Mouse (Mus musculus) urinary bladder, postnatal 10 days (tissue): ENCODE data around the gene Muc1.

Experiments
- DNase-seq: peaks from one replicate; pipeline ENCODE4 v3.0.0; 2022; ENCODE audit warnings: low spot score

Gene Muc1

DNA sequence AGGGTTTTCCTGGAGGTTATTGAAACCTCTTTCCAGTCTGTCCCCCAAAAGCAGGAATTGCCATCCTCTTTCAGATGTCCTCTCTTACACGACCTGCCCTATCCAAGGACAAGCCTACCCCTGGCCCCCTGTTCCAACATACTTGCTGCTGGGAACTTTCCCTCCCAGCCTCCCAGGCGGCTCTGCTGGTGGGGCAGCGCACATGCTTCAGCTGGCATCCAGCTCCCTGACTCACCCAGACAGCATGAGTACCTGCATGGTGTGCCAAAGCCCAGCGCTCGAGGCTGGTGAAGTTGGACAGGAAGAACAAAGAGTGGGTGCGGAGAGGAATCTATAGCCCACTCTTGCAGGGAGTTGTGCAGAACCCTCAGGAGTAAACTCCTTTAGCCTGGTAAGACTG lies 42.0 kb downstream of the Muc1 start:
- no peak for DNase-seq

DNA sequence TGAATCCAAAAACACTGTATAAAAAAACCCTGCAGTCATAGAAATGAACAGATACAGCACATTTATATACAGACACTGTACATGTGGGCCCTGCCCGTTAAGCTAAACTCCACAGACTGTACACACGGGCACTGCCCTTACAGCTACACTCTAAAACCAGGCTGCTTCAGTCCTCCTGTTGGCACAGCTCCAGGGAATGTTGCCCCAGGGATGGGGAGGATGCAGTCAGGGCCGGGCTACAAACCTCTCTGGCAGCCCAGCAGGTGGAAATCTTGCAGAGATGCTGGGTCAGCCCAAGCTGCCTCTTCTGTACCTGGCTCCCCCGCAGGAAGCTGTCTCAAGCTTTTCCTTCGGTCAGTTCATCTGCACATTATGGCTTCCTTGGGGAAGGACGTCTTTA lies 42.9 kb downstream of the Muc1 start:
- DNase-seq, result no peak

DNA sequence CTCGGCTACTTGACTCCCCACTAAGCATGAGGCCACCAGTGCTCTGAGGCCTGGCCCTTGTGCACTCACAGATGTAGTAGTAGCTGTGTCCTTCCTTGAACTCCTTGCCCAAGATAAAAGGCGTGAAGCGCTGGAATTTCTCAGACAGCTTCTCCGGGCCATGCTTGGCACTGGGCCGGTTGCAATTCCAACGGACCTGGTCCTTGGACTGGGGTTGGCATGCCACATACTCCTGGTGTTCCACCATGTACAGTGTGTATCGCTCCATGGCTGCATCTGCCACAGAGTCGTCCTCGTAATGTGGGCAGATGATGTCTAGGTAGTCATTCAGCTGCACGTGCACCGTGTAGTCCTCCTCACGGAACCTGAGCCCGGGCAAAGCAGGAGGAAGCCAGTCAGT lies 47.2 kb downstream of the Muc1 start:
- no peak for DNase-seq

DNA sequence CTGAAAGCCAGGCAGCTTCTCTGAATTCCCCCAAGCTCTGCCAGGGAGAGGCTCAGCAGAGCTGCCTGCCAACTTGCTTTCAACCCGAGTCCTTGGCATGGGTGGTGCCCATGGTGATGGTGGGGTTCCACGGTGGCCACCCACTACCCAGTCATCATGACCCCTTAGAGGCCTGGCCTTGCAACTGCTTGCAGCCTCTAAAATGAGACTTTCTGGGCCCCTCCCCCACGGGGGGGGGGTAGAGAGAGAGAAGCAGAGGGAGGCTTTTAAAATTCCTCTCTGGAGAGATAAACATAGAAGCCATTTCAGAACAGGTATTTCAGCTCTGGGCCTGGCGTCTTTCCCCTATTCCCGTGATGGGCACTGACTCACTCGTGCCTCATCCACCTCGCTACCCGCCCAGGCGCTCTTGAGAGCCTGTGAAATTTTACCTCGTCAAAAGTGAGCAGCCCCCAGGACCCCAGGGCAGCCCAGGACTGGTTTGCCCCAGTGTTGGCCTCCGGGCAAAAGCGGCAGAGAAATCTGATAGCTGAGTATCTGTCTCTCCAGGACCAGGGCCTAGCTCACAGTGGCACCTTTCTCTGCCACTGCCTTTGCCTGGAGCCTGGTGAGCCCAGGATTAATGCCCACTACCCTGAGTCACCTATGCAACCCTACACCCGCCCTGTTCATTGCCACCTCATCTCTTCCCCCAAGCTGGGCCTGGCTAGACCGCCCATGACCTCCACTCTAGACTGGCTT lies 48.6 kb downstream of the Muc1 start:
- DNase-seq, result no peak

DNA sequence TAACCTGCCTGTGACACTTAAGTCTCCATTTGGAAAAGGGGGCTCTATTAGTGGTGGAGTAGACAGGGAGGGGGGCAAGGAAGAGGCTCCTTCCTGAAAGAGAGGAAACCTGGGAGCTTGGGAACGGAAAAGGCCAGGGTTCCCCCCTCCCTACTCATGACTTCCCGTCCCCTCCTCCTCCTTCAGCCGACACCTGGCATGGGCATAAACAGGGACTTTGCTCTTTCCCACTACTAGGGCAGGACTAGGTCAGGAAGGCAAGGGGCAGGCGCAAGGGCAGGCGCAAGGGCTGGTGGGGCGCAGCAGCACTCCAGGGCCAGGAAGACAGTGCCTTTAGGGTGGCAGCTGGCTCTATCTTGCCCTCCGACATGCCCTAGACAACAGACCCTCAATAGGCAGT lies 49.2 kb downstream of the Muc1 start:
- no peak for DNase-seq

DNA sequence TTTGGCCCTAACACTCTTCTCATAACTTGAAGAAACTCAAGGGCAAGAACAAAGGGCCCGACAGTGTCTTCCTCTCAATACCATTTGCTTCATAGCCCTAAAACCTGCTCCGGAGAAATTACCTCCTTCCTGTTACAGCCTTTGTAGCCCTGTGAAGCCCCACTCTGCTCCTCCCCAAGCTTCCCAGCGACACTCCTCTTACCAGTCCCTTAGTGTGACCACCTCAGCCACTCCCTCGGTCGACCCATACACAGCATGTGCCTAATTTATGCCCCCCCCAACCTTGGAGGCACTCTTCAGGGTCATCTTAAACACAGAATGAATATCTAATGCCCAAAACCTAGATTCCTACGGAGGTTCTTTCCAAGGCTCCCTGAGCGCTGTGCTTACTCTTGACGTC lies 49.8 kb downstream of the Muc1 start:
- DNase-seq, result no peak

DNA sequence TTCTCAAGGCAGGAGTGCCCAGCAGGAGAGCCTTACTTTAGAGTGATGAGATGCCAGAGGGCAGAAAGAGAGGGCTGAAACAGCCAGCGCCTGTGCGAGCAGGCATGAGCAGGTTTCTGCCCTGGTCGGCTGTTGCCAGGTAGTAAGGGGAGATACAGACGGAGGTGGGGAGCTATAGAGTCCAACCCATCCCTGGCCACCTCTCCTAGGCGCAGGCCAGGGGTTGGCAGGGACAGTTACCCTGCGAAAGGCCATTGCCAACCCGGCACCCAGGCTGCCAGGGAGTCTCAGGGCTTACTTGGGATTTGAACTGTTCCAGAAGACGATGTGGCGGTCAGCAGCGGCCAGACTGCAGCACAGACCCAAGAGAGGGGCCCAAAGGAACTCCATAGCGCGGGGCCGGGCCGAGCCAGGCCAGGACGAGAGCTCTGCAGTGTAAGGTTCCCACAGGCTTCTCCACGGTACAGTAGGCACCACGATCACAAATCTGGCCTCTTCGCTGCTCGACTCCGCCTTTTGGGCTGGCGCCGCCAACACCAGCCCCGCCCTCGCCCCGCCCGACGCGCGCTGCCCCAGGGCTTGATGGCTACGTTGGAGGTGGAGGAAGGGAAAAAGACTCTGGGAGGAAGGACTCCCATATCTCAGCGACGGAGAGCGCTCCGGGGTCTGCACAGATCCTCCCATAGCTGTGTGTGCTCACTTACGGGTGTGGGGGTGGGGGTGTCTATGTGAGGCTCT lies 50.5 kb downstream of the Muc1 start:
- DNase-seq, result peak; percentile 59

DNA sequence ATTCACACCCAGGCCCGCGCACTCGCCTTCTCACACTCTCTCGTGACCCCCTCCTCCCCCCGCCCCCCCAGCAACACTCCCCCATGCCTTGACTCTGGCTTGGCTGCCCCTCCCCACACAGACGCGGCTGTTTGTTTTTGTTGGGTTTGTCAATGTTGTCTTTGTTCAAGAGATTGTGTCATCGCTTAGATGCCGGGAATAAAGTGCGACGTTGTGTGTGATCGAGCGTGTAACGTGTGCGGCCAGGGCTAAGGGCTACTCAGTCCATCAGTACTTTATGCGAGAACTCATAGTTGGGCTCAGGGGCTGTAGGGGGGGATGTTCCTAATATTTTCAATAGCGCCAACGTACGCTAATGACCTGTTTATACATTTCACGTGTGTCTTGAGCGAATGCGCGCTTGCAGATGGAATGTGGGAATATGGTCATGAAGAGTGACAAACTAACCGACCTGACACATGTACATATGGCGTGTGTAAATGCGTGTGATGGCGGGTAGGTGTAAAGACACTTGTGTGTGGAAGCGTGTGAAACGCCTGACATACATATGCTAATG lies 51.3 kb downstream of the Muc1 start:
- no peak for DNase-seq

DNA sequence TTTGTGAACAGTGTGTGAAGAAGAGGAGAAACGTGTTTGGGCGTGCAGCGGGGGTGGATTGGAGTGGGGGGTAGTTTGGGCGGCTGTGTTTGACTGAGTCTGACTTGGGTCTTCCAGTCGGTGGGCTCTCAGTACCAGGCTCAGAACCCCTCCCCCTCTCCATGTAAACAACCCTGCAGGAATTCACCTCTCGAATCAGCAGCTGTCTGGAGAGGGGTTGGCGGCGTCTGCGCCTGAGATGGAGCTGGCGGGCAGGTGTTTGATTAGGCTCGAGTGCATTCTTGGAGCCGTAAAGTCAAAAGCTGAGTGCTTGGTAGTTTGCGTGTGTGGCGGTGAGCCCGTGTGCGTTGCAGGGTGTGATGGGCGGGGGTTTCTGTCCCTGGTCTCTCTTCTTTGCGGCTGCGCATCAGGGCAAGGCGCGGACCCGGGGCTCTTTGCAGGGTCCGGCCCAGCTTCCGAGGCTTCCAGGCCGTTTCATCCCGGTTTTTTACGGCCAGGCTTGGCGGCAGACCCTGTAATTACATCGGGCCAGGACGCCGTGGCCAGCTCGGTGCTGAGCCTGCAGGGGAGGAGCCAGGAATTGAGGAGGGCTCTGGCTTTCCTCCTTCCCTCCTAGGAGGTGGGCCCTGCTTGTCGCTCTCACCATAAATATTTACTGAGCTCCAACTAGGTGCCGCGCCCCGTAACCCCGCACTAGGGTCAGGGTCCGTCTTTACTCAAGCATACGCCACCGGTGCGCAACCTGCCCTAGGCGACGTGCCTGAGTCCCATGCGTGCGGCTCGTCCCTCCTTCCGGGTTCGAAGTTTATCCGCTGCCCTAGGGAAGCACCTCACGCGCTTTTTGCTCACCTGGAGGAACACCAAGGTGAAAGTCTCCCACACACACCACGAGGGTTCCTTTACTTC lies 52.0 kb downstream of the Muc1 start, which contains the start of gene Efna1:
Gene Efna1 (minus strand): TSS at position 537 of the 906 bp plus-strand sequence.
- DNase-seq, result no peak

DNA sequence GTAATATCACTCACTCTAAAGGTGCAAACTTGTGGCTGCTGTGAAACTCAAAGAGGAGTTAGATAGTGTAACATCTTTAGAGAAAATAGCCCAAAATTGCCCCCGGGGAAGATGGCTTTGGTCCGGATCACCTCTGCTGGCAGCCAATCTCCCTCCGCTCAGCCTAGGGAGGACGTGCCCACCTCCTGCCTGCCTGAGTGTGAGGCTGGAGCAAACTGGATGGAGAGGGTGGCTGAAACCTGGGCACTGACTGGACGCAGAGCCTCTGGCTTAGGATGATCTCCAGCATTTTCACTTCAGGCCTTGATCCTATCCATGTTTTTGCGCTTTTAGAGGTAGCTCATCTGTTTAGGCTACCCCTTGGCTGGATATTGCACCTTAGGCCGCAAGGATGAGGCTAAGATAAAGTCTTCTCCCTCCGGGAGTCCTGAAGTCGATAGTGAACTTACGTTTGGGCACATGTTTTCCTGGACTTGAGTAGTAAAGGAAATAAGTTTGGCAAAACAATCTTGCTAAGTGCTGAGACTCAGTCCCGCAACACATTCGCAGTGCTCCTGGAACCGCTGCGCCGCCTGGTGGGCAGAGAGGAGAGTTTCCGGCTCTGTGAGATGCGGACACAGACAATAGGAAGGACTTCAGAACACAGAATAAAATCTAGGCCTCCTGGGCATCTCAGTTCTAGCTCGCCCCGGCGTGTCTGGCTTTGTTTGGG lies 52.9 kb downstream of the Muc1 start:
- DNase-seq, result peak; percentile 70

DNA sequence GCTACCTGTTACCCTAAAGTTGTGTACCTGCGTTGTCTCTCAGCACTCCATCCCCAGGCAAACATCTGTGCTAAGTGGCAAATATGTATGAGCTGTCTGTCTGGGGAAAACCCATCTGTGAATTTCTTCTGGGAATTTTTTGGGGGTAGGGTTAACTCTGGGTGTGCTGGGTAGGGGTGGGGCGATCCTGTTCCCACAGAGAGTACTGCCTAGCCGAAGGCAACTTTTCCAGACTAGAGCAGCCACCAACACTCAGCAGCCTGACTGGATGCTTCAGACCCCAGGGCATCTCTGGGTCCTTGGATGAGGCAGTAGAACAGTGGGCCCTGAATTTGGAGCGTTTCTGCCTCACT lies 53.4 kb downstream of the Muc1 start:
- no peak for DNase-seq
